Mouse (Mus musculus): ENCODE measurements around the gene Nckap5. TPM values are rescaled to one million over a fixed set of nuclear protein-coding genes. Genes with fewer than 3 reads are reported as not detected.

Gene Nckap5
- polyA plus RNA-seq, 1 experiment from 2014 or later = 10.1 TPM

- ATAC-seq (replicated peaks; ENCODE audit: low FRiP score, low TSS enrichment, low read depth) = no peak
- Histone ChIP-seq H3K27me3 (replicated peaks; ENCODE audit: control insufficient read depth, insufficient read depth, low read length) (no peaks in the 10 kb centered on the region), H3K36me3 (ENCODE audit: control insufficient read depth, insufficient read depth, low read length) (no peaks in the 10 kb centered on the region), H3K9ac (ENCODE audit: low read length) (no peak overlapping the region), H3K4me2 (ENCODE audit: low read length) (no peak overlapping the region), H3K9me3 (ENCODE audit: control insufficient read depth, low read length) (no peaks in the 10 kb centered on the region), H3K27ac (ENCODE audit: low read depth) (no peak overlapping the region), H3K4me3 (ENCODE audit: low read depth, low read length) (no peak overlapping the region), H3K4me1 (replicated peaks; ENCODE audit: control insufficient read depth, insufficient read depth, low read length) (no peaks in the 10 kb centered on the region)
- DNase-seq (ENCODE audit: low spot score) = no peak
These were observed 77.0 kb downstream of the Nckap5 start for GRCm38 (mm10) chr1:126753611-126754010.

GRCm38 (mm10) chr1:126752247-126753037 lies 78.2 kb downstream of the Nckap5 start:
- no peak overlapping the region for H3K27ac ChIP-seq (ENCODE audit: low read depth)
- H3K4me1 ChIP-seq (replicated peaks; ENCODE audit: control insufficient read depth, insufficient read depth, low read length) = no peaks in the 10 kb centered on the region
- H3K36me3 ChIP-seq (ENCODE audit: control insufficient read depth, insufficient read depth, low read length) = no peaks in the 10 kb centered on the region
- H3K9me3 ChIP-seq (ENCODE audit: control insufficient read depth, low read length) = no peaks in the 10 kb centered on the region
- H3K27me3 ChIP-seq (replicated peaks; ENCODE audit: control insufficient read depth, insufficient read depth, low read length) = no peaks in the 10 kb centered on the region
- WGBS = 59% methylated on average over 13 of the region's 13 CpGs
- no peak overlapping the region for H3K4me2 ChIP-seq (ENCODE audit: low read length)
- no peak overlapping the region for H3K9ac ChIP-seq (ENCODE audit: low read length)
- ATAC-seq (replicated peaks; ENCODE audit: low FRiP score, low TSS enrichment, low read depth) (0 out of 2 replicates have a peak, but pooled peaks have one; percentile 23), DNase-seq (ENCODE audit: low spot score) (no peak)
- H3K4me3 ChIP-seq (ENCODE audit: low read depth, low read length) = no peak overlapping the region

GRCm38 (mm10) chr1:126751137-126751536 lies 79.5 kb downstream of the Nckap5 start:
- H3K4me1 ChIP-seq (replicated peaks; ENCODE audit: control insufficient read depth, insufficient read depth, low read length) = no peaks in the 10 kb centered on the region
- no peak overlapping the region for H3K9ac ChIP-seq (ENCODE audit: low read length)
- no peak overlapping the region for H3K27ac ChIP-seq (ENCODE audit: low read depth)
- DNase-seq (ENCODE audit: low spot score) (no peak), ATAC-seq (replicated peaks; ENCODE audit: low FRiP score, low TSS enrichment, low read depth) (no peak)
- no peaks in the 10 kb centered on the region for H3K36me3 ChIP-seq (ENCODE audit: control insufficient read depth, insufficient read depth, low read length)
- H3K4me3 ChIP-seq (ENCODE audit: low read depth, low read length) = no peak overlapping the region
- no peaks in the 10 kb centered on the region for H3K27me3 ChIP-seq (replicated peaks; ENCODE audit: control insufficient read depth, insufficient read depth, low read length)
- WGBS = 91% methylated on average over 6 of the region's 6 CpGs
- H3K9me3 ChIP-seq (ENCODE audit: control insufficient read depth, low read length) = no peaks in the 10 kb centered on the region
- no peak overlapping the region for H3K4me2 ChIP-seq (ENCODE audit: low read length)

GRCm38 (mm10) chr1:126750156-126750555 lies 80.4 kb downstream of the Nckap5 start:
- ATAC-seq (replicated peaks; ENCODE audit: low FRiP score, low TSS enrichment, low read depth) (0 out of 2 replicates have a peak, but pooled peaks have one; percentile 43), DNase-seq (ENCODE audit: low spot score) (no peak)
- Histone ChIP-seq H3K27me3 (replicated peaks; ENCODE audit: control insufficient read depth, insufficient read depth, low read length) (no peaks in the 10 kb centered on the region), H3K27ac (ENCODE audit: low read depth) (no peak overlapping the region), H3K9ac (ENCODE audit: low read length) (no peak overlapping the region), H3K4me3 (ENCODE audit: low read depth, low read length) (no peak overlapping the region), H3K9me3 (ENCODE audit: control insufficient read depth, low read length) (no peaks in the 10 kb centered on the region), H3K4me2 (ENCODE audit: low read length) (no peak overlapping the region), H3K4me1 (replicated peaks; ENCODE audit: control insufficient read depth, insufficient read depth, low read length) (no peaks in the 10 kb centered on the region), H3K36me3 (ENCODE audit: control insufficient read depth, insufficient read depth, low read length) (no peaks in the 10 kb centered on the region)
- WGBS = 88% methylated on average over 3 of the region's 3 CpGs

GRCm38 (mm10) chr1:126747914-126748313 lies 82.7 kb downstream of the Nckap5 start:
- Histone ChIP-seq H3K27me3 (replicated peaks; ENCODE audit: control insufficient read depth, insufficient read depth, low read length) (no peaks in the 10 kb centered on the region), H3K4me1 (replicated peaks; ENCODE audit: control insufficient read depth, insufficient read depth, low read length) (no peaks in the 10 kb centered on the region), H3K4me3 (ENCODE audit: low read depth, low read length) (no peak overlapping the region), H3K4me2 (ENCODE audit: low read length) (no peak overlapping the region), H3K36me3 (ENCODE audit: control insufficient read depth, insufficient read depth, low read length) (no peaks in the 10 kb centered on the region), H3K9ac (ENCODE audit: low read length) (no peak overlapping the region), H3K9me3 (ENCODE audit: control insufficient read depth, low read length) (no peaks in the 10 kb centered on the region), H3K27ac (ENCODE audit: low read depth) (no peak overlapping the region)
- 77% methylated on average over 4 of the region's 4 CpGs for WGBS
- DNase-seq (ENCODE audit: low spot score) = no peak
- no peak for ATAC-seq (replicated peaks; ENCODE audit: low FRiP score, low TSS enrichment, low read depth)

- no peaks in the 10 kb centered on the region for H3K27me3 ChIP-seq (replicated peaks; ENCODE audit: control insufficient read depth, insufficient read depth, low read length)
- 64% methylated on average over 4 of the region's 4 CpGs for WGBS
- no peaks in the 10 kb centered on the region for H3K4me1 ChIP-seq (replicated peaks; ENCODE audit: control insufficient read depth, insufficient read depth, low read length)
- no peak overlapping the region for H3K9ac ChIP-seq (ENCODE audit: low read length)
- no peak for ATAC-seq (replicated peaks; ENCODE audit: low FRiP score, low TSS enrichment, low read depth)
- H3K9me3 ChIP-seq (ENCODE audit: control insufficient read depth, low read length) = no peaks in the 10 kb centered on the region
- H3K4me2 ChIP-seq (ENCODE audit: low read length) = no peak overlapping the region
- H3K36me3 ChIP-seq (ENCODE audit: control insufficient read depth, insufficient read depth, low read length) = no peaks in the 10 kb centered on the region
- no peak for DNase-seq (ENCODE audit: low spot score)
- H3K27ac ChIP-seq (ENCODE audit: low read depth) = no peak overlapping the region
- H3K4me3 ChIP-seq (ENCODE audit: low read depth, low read length) = no peak overlapping the region
These were observed 85.0 kb downstream of the Nckap5 start for GRCm38 (mm10) chr1:126745482-126746136.

GRCm38 (mm10) chr1:126744631-126745305 lies 85.8 kb downstream of the Nckap5 start:
- Histone ChIP-seq H3K27me3 (replicated peaks; ENCODE audit: control insufficient read depth, insufficient read depth, low read length) (no peaks in the 10 kb centered on the region), H3K27ac (ENCODE audit: low read depth) (no peak overlapping the region), H3K9ac (ENCODE audit: low read length) (no peak overlapping the region), H3K4me3 (ENCODE audit: low read depth, low read length) (no peak overlapping the region), H3K36me3 (ENCODE audit: control insufficient read depth, insufficient read depth, low read length) (no peaks in the 10 kb centered on the region), H3K4me1 (replicated peaks; ENCODE audit: control insufficient read depth, insufficient read depth, low read length) (no peaks in the 10 kb centered on the region), H3K4me2 (ENCODE audit: low read length) (no peak overlapping the region), H3K9me3 (ENCODE audit: control insufficient read depth, low read length) (no peaks in the 10 kb centered on the region)
- DNase-seq (ENCODE audit: low spot score) = no peak
- no peak for ATAC-seq (replicated peaks; ENCODE audit: low FRiP score, low TSS enrichment, low read depth)
- 78% methylated on average over 14 of the region's 14 CpGs for WGBS

- no peaks in the 10 kb centered on the region for H3K27me3 ChIP-seq (replicated peaks; ENCODE audit: control insufficient read depth, insufficient read depth, low read length)
- H3K4me2 ChIP-seq (ENCODE audit: low read length) = peak overlapping the region; percentile 63
- no peak overlapping the region for H3K27ac ChIP-seq (ENCODE audit: low read depth)
- H3K4me1 ChIP-seq (replicated peaks; ENCODE audit: control insufficient read depth, insufficient read depth, low read length) = peaks cover 5% of the 10 kb centered on the region; the same call in 1 of the 2 replicates
- no peak overlapping the region; the same call in 1 of the 2 replicates for H3K9ac ChIP-seq (ENCODE audit: low read length)
- peak; percentile 52; the same call in 1 of the 2 replicates for ATAC-seq (replicated peaks; ENCODE audit: low FRiP score, low TSS enrichment, low read depth)
- peak overlapping the region; percentile 45 for H3K4me3 ChIP-seq (ENCODE audit: low read depth, low read length)
- H3K36me3 ChIP-seq (ENCODE audit: control insufficient read depth, insufficient read depth, low read length) = no peaks in the 10 kb centered on the region
- no peak for DNase-seq (ENCODE audit: low spot score)
- 3% methylated on average over 12 of the region's 12 CpGs for WGBS
- no peaks in the 10 kb centered on the region for H3K9me3 ChIP-seq (ENCODE audit: control insufficient read depth, low read length)
These were observed 92.3 kb downstream of the Nckap5 start for GRCm38 (mm10) chr1:126738291-126738640.
